Mouse (Mus musculus) ES-E14 (cell line): ENCODE results near the gene Fbxo42.

Experiments
- CHD2 ChIP-seq: IDR thresholded peaks from 2 replicates; pipeline ENCODE4 v1.6.1; 2014; ENCODE audit warnings: mild to moderate bottlenecking, low read depth, low read length, inconsistent platforms
- MAFK ChIP-seq: IDR thresholded peaks from 2 replicates; pipeline ENCODE4 v1.6.1; 2014; ENCODE audit warnings: mild to moderate bottlenecking, low read depth, low read length, inconsistent platforms; ENCODE audit not compliant: insufficient read depth
- ZC3H11A ChIP-seq: IDR thresholded peaks from 2 replicates; pipeline ENCODE4 v1.6.1; 2012; ENCODE audit warnings: low read depth, mild to moderate bottlenecking, inconsistent platforms, low read length, borderline replicate concordance
- ZNF384 ChIP-seq: IDR thresholded peaks from 2 replicates; pipeline ENCODE4 v1.6.1; 2012; ENCODE audit warnings: low read depth, low read length, inconsistent platforms

- TF ChIP-seq ZC3H11A, result no peak
- TF ChIP-seq ZNF384, result no peak
- no peak for TF ChIP-seq CHD2
- TF ChIP-seq MAFK, result no peak
Measured at GRCm38 (mm10) chr4:141202192-141202591, 54.5 kb downstream of the Fbxo42 start.
